Mouse (Mus musculus) megakaryocyte, adult 5-6 weeks (primary cell): ENCODE measurements around the gene Cldn12. TPM values are rescaled to one million over a fixed set of nuclear protein-coding genes. Genes with fewer than 3 reads are reported as not detected.

Source experiments
- ATAC-seq: 2 replicates; pipeline ENCODE4 v1.8.0; 2016; ENCODE audit warnings: mild to moderate bottlenecking, inconsistent platforms; ENCODE audit not compliant: poor library complexity, severe bottlenecking
- total RNA-seq, 2 experiments: library from RNA; stranded (forward) in 1 of 2; stranded (reverse) in 1 of 2; fragments of 153-499, 151-499 nt in 1 of 2; fragments of 221-1000, 200-1000 nt in 1 of 2; gene quantifications; 2 replicates each; pipeline versions ENCODE4 v1.2.3 to v1.2.4; 2015 to 2017

Gene Cldn12
- total RNA-seq (2015) (0.80 and 3.2 TPM in 2 replicates), total RNA-seq (2017) (2.2 and 2.3 TPM in 2 replicates)

DNA sequence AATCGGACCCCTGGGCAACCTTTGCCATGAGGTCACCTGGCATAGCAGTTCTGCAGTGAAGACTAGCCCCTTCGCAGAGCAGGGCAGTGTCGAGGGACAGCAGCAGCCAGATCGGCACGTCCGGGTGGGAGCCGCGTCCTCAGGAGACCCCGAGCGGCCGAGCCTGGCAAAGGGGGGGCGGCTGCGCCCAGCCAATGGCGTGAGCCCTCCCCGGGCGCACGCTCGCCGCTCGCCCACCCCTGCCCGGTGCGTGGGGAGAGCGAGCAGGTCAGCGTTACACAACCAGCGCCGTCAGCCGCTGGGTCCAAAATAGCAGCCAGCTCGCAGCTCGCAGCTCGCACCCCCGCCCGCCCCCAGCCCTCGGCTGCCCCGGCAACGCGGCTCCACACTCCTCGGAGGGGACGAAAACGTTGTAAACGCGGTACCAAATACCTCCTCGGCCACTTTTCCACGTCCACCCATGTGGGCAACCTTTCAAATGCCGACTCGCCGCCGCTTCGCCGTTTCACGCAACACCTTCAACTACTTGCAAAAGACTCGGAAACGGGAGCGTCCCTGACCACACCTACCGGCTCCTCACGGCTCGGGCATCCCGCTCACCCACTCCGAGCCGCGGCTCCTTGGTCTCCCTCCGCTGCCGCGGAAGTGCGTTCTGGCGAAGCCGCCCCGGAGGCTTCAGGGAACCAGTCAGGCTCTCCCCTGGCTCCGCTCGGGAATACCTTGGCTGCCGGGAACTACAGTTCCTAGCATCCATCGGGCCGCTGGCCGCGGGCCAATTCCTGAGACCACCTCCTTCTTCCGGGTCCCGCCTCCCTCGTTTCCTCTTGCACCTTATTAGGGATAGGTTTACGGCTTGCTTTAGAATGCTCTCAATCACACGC is at the start of gene Cldn12:
TSS of gene Cldn12 (minus strand) at position 763 of the 881 bp plus-strand sequence.
- ATAC-seq = peak; percentile 79

DNA sequence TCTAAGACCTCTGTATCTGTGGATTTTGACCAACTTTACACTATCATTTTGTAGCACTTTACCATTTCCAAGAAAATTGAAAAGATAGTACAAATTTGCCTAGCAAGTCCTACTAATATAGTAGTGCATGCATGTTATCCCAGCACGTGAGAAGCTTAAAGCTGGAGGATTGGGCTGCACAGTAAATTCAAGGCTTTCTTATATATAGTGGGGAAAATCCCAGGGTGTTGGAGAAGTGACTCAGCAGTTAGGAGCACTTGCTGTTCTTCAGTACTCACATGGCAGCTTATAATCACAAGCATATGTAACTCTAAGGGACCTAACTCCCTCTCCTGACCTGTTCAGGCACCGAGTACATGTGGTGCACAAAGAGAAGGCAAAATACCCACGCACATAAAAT is 47.7 kb upstream of the Cldn12 start:
- no peak for ATAC-seq

DNA sequence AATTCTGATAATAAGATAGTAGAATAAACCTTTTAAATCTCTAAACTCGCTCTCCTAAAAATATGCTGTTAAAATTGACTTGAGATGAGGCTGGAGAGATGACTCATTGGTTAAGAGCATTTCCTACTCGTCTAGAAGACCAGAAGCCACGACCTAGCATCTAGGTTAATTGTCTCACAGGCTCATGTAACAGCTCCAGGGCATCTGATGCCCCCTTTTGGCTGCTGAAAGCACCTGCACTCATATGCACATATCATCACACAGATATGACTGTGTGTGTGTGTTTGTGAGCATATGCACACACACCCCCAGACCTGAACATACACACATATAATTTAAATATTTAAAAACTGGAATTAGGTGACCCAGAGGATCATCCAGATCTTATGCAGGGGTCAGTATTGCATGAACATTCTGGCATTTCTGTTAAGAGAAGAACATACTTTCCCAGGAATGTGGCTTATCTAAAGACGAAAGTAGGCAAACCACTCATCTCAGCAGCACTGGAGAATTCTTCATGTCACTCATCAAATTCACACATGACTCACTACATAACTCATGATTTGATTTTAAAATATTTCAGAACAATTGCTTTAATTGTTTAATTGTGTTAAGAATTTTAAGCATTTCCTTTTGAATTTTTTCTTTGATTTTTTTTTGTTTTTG is 46.4 kb upstream of the Cldn12 start:
- no peak for ATAC-seq

DNA sequence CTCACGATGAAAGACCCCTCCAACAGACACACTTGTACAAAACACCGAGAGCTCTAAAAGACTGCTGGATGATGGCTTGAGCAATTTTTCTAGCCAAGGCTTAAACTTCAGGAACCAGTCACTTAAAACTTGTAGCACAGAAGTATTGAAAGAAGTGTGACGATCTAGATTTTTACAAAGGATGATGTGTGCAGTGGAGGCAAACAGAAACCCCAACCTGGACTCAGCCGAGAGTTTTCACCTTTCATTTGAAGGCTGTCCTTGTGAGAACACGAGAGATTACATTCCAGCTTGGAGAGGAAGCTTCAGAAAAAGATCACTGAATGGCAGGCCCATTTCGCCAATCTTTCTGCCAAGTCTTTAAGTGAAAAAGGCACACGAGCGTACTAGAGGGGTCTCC is 45.0 kb upstream of the Cldn12 start:
- no peak for ATAC-seq

DNA sequence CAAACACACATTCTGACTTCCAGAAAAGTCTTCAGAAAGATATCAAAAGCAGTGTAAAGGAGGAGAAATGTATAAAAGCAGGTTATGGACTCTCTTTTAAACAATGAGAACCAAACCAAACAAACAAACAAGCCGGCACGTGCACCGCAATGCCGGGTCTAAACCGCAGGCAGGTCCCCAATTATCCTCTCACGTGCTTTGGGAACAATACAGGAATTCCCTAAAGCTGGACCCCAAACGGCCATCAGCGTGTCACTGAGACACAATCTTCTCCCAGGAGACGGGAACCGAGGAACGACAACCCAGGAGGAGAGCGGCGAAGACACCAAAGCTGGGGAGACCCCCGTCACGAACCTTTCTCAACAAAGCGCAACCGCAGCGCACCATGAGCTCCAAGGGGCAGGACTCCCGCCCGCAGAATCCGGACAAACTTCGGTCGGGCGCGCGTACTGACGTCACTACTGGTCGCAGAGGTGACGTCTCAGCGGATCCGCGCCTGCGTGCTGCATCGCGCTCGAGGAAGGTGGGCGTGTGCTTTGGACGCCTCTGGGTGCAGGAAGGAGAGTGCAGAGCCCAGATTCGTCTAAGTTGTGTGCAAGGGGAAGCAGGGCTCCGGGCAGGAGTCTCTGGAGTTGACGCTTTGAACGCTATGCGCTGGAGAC is 44.5 kb upstream of the Cldn12 start, which contains the start of gene Gtpbp10:
TSS of gene Gtpbp10 (minus strand) at position 460 of the 662 bp plus-strand sequence.
- peak; percentile 96 for ATAC-seq

DNA sequence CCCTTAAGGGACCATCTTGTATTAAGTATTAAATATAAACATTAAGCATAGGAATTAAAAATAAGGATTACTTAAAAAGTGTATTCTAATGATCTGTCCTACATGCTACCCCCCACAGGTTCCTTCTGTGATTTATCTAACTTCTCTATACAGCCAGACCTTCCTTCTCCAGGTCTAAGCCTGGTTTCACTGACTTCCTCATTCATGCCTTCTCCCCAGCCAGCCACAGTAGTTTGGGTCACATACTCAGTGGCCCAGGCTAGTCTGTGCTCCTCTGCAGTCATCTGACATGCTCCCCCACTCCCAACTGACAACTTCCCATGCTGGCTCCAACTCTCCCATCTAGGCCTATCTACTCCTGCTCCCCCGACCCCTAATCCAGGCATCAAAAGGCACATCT is 36.4 kb upstream of the Cldn12 start:
- ATAC-seq = no peak

DNA sequence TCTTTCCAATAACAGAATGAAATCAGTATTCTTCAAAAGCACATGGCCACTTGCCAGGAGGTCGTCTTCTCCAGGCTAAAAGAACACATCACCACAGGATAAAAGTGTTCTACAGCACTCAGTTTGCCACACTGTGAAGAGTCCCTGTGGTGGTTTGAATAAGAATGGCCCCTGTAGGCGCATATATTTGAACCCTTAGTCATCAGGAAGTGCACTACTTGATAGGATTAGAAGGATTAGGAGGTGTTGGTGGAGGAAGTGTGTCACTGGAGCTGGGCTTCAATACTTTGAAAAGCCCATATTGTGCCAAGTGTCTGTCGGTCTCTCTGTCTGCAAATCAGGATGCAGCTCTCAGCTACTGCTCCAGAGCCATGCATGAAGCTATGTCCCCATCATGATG is 25.6 kb upstream of the Cldn12 start:
- ATAC-seq = no peak

DNA sequence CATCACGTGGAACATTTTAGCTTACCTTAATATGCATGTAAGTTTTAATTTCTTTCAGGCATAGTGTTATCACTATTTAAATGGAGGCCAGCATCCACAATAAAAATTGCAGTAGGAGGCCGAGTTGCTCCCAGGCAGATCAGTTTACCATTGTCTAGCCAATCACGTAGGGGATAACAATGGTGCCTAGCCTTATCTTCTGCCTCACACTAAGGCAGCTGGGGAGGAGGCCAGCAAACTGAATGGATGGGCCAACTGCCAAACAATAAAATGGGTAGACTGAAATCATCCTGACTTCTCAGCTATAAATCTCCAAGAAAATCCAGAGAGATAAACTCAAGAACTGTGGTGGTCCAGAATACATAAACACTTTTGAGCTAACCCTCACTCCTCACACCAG is 25.0 kb upstream of the Cldn12 start:
- ATAC-seq = no peak

DNA sequence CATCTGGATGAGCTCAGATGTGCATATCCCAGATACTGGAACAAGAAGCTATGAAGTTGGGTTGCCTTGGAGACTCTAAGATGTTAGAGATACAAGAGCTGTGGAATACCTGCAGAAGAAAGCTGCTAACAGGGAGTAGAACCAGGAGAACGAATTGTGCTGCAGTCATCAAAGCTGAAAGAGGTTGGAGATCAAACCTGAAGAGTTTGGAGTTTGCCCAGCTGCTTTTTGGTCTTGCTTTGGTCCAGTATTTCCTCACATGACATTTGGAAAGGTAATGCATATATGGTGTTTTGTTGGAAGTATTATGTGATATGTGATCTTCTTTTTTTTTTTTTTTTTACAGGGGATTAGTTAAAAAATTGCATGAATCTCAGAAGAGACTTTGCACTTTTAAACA is 21.4 kb upstream of the Cldn12 start:
- ATAC-seq = no peak

DNA sequence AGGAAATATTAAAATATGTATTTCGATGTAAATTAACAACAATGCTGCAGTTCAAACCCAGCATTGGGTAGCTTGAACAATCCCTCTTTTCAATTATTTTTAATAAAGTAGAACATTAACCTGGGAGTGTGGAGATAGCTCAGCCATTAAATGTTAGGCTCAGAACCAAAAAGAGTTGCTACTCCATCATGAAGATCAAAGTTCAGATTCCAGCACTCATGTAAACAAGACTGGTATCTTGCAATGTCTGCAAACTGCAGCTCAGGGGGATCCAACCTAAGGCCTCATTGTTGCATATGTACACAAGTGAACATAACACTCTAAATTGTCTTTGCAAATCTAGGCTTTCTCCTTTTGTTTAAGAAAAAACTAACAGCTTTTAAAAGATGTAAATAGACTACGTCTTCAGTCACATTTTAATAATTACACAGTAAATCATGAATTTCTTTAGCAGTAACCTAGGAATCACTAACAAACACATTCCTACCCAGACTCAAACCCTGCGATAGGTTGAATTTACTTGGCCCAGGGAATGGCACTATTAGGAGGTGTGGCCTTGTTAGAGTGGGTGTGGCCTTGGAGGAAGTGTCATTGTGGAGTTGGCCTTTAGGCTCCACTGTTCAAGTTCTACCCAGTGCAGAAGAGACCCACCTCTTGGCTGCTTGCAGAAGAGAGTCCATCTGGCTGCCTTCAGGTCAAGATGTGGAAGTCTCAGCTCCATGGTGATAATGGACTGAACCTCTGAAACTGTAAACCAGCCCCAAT is 19.1 kb upstream of the Cldn12 start:
- ATAC-seq = no peak

DNA sequence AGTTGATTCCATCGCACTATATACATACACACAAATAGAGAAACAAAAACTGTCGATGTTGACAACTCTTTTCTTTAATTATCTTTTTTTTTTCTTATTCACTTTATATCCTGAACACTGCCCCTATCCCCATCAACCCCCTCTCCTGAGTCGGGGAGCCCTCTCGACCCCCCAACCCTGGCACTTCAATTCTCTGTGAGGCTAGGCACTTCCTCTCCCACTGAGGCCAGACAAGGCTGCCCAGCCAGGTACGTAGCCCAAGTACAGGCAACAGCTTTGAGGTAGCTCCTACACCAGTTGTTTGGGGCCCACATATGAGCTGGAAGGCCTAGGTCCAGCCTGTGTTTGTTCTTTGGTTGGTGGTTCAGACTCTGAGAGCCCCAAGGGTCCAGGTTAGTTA is 653 bp upstream of the Cldn12 start:
- no peak for ATAC-seq

DNA sequence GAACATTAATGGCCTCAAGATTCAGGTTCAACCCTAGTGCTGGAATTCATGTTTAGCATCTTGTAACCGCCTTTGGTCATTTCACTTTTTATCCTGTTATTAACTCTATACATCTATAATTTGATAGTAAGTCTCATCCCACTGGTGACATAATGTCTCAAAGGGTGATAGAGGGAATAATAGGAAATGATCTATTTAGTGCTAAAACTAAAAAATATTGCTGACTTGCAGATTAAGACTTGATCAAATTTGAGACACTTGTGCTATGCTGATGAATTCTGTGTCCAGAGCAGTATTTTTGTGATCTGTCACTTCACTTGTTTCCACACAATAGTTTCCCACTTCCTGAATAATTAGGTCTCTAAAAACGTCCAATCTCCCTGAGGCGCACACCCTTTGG is 3.4 kb downstream of the Cldn12 start:
- ATAC-seq = no peak

DNA sequence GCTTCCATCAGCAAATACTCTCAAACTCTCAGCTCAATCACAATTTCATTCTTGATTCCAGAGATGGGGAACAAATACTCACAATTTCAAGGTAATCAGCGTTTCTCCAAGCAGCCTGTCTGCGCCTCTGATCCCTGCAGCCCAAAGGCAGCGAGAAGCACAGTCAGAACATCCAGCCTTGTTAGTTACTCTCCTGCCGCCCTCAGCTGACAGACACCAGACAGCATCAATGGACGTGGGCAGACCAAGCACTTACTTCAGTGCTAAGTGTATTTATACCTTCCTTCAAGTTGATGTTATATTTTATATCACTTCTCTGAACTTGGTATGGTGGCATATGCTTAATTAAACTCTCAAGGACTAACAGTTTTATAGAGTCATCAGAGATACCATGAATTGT is 3.8 kb downstream of the Cldn12 start:
- no peak for ATAC-seq

DNA sequence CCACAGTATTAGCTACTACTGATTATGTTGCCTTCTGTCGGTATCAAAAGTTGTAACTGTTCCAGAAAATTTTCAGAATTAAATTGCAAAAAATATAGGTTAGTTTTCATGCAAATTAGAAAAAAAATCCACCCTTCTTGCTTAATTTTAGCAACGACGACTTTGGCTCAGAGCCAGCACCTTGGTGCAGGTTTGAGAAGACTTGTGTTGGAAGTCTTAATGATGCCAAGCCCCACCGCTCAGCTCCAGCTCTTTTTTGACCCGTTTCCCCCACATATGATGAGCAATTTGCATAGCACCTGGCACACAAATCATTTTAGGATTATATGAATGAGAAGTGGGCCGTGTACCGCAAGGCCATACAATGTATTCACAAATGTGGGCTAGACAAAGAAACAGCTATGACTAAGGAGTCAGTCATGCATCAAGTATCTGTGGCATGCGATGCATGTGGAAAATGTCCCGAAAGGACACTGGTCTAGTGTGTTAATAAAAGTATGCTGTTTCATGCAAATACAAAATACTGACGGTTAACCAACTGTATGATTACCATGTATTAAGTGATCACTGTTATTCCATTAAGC is 4.4 kb downstream of the Cldn12 start:
- no peak for ATAC-seq

DNA sequence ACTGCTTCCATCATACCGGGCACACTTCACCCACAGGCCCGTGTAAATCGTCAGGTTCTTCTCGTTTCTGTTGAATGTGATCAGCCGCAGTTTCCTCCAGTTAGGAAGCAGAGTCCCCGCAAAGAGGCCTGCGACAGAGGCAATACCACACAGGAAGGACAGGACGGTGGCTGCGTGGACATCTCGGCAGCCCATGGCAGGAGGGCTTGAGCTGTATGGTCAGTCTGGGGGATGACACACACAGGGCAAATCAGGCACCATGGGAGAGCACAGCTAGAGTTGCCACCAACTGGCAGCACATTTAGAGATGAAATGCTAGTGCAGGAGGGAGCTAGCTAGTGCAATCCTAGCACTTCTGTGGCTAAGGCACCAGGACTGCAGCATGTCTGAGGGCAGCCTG is 6.5 kb downstream of the Cldn12 start:
- ATAC-seq = peak; percentile 12; the same call in 1 of the 2 replicates

DNA sequence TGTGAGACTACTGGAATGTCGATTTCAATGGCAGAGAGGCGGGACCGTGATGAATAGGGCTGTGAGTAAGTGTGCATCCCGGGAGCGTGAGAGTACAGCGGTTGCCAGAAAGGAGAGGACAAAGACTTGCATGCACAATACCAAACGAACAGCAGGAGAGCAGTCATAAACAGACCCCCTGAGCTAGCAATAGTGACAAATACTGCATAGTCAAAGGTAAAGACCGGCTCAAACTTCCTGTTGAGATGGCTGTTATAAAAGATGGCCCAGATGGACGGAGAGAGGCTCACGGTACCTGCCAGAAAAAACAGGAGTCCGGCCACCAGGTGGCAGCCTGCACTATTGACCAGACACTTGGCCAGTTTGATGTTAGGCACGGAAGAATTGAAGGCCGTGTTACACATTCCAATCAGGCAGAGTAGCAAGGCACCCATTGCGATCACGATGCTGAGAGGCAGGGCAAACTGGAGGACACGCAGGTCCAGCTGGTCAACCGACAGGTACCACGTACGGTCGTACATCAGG is 7.0 kb downstream of the Cldn12 start:
- peak; percentile 82 for ATAC-seq

DNA sequence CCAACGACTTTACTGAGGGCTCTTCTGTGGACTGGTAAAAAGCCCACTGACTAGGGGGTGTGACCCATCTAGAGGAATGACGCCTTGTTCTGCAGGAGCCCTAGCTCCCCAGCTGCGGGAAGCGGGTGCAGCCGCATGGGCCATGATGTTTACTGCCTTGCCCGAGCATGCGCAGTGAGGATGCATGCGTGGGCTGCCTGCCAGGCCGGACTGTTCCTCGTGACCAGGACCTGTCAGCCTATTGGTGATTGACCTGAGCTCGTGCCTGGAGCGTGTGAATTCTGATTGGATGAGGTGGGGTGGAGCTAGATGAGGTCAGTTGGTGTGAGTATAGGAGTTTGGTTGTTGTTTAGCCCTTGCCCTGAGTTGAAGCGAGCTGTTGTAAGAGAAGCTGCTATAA is 10.3 kb downstream of the Cldn12 start:
- ATAC-seq = no peak

DNA sequence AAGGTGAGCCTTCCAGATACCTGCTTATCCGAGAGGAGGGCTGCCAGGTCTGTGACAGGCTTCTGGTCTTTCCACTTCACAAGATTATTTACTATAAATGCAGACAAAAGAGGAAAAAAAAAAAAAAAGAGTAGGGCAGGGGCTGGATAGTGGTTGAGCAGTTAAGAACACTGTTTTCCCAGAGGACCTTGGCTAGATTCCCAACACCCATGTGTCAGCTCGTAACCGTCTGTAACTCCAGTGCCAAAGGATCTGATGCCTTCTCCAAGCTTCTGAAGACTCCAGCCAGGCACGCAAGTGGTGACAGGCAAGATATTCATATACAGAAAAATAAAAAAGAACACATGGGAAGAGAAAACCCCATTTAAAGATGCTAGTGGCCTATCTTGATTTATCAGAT is 11.4 kb downstream of the Cldn12 start:
- no peak for ATAC-seq

DNA sequence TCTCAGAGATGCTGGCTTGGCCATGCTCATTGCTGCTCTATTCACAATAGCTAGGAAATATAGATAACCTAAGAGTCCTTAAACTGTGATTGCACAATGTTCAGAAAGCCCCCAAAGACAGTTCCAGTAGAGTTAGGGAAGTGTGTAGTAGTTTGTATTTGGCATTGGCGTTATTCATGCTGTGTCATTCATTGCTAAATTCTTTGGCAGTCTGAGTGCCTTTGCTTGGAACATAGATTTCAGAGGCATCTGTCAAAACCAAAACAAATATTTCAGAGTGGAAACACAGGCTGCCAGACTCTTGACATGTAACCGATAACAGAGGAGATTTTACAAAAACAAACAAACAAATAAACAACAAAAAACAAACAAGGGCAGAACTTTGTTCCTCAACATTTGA is 13.2 kb downstream of the Cldn12 start:
- no peak for ATAC-seq

DNA sequence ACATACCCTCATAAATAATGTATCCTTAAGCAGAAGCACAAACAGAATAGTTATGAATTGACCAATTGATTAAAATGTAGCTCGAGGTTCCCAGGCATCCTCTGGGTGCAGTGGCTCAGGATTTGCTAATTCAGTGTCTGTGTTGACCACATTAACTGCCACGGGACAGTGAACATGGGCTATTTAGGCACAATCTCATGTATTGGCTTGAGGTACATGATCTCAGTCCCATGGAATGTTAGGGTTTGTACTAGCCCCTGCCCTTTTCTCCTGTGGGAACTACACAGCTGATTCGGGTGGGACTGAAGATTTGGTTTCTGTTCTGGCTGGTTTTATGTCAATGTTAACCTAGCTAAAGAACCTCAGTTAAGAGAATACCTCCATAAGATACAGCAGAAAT is 18.4 kb downstream of the Cldn12 start:
- no peak for ATAC-seq
